Mouse (Mus musculus) hindbrain, embryonic 13.5 days (tissue): ENCODE data around the gene Cib1. TPM values are rescaled to one million over a fixed set of nuclear protein-coding genes. Genes with fewer than 3 reads are reported as not detected.

Experiments used
- ATAC-seq: fragments of 200-750 bp; cut with Nextera tagmentation; 2 replicates; pipeline ENCODE4 v1.8.0; 2017; ENCODE audit warnings: moderate TSS enrichment; ENCODE audit not compliant: low FRiP score
- H3K27ac ChIP-seq: fragments of 300-500 bp; sonication (generic); 2 replicates; pipeline ENCODE4 v1.5.1; 2015; ENCODE audit warnings: inconsistent platforms, mild to moderate bottlenecking, moderate library complexity
- H3K27me3 ChIP-seq: fragments of 300-500 bp; sonication (generic); 2 replicates; pipeline ENCODE4 v1.6.1; 2015; ENCODE audit warnings: mild to moderate bottlenecking, inconsistent platforms
- H3K36me3 ChIP-seq: fragments of 300-500 bp; sonication (generic); 2 replicates; pipeline ENCODE4 v1.6.1; 2015; ENCODE audit warnings: mild to moderate bottlenecking, inconsistent platforms
- H3K4me1 ChIP-seq: fragments of 300-500 bp; sonication (generic); replicated peaks from 2 replicates; pipeline ENCODE4 v1.6.1; 2015; ENCODE audit warnings: inconsistent platforms
- H3K4me2 ChIP-seq: fragments of 300-500 bp; sonication (generic); 2 replicates; pipeline ENCODE4 v1.6.1; 2015; ENCODE audit warnings: inconsistent platforms, mild to moderate bottlenecking, moderate library complexity
- H3K4me3 ChIP-seq: fragments of 300-500 bp; sonication (generic); 2 replicates; pipeline ENCODE4 v1.5.1; 2015; ENCODE audit warnings: mild to moderate bottlenecking, inconsistent platforms
- H3K9ac ChIP-seq: fragments of 300-500 bp; sonication (generic); 2 replicates; pipeline ENCODE4 v1.6.1; 2015; ENCODE audit warnings: mild to moderate bottlenecking, inconsistent platforms
- H3K9me3 ChIP-seq: fragments of 300-500 bp; sonication (generic); 2 replicates; pipeline ENCODE4 v1.6.1; 2016; ENCODE audit warnings: inconsistent platforms
- WGBS: fragments of 180-500 bp; shearing (Covaris S2); methylation state at CpG from one replicate; pipeline ENCODE4 v1.1.7; 2015; 5-methylcytosine and 5-hydroxymethylcytosine counted together
- polyA plus RNA-seq: library from polyadenylated mRNA; unstranded; fragments of >200 nt; fragmentation: Nextera tagmentation; extraction: Ambion mirVana; gene quantifications from 2 replicates; pipeline ENCODE4 v1.2.1, GENCODE M21; 2015

The Cib1 gene
- polyA plus RNA-seq, result 35.0 and 38.1 TPM in 2 replicates

DNA sequence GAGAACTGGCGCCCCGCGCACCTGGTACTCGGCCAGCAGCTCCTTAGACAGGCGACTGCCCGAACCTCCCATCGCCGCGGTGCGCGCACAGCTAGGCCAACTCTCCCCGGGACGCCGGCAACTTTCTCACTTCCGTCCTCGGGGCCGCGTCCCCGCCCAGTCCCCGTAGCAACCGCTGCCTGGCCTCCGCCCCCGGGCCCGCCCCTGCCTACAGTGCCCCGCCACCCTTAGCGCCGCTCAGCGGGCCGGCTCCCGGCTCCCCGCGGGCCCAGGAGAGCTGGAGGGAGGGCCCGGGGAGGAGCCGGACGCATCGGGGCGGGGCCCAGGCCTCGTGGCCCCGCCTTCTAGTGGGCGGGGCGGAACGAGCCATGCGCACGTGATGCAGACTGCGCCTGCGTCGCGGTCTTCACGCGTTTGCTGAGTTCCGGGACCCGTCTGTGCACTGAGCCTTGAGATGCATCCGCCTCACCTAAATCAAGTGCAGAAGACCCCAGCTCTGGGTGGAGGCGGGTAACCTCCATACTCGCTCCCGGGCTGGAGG lies at the start of gene Cib1, which contains the start of gene Gdpgp1:
Cib1 (minus strand) TSS at position 325 of the 541 bp plus-strand sequence.
Gdpgp1 (plus strand) TSS at position 377 of the 541 bp plus-strand sequence.
- Histone ChIP-seq H3K27me3 (peaks cover 10% of the 10 kb centered on the region), H3K4me1 (peaks cover 37% of the 10 kb centered on the region), H3K27ac (peak within 1 kb of the TSS; percentile 70), H3K4me2 (peak within 1 kb of the TSS; percentile 89), H3K9me3 (no peaks in the 10 kb centered on the region), H3K36me3 (peaks cover 9% of the 10 kb centered on the region; the same call in 1 of the 2 replicates), H3K4me3 (peak within 1 kb of the TSS; percentile 66), H3K9ac (peak within 1 kb of the TSS; percentile 78)
- under 1% methylated on average over 55 of the region's 56 CpGs for WGBS
- ATAC-seq, result peak; percentile 96

DNA sequence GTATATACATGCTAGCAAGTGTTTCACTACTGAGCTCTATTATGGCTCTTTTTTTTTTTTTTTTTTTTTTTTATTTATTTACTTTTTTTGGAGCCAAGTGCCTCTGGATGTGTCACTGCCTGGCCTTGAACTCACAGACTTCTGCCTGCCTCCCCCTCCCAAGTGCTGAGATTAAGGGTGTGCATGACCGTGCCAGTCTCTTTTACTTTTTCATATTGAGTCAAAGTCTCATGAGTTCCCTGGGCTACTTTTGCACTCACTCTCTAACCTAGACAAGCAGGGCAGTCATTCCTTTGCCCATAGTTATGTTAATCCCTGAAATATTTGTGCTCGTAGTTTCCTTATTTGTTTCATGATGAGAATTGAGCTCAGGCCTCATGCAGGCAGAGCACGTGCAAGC lies 49.0 kb upstream of the Cib1 start:
- ATAC-seq, result no peak
- Histone ChIP-seq H3K27me3 (no peaks in the 10 kb centered on the region), H3K9me3 (no peaks in the 10 kb centered on the region), H3K36me3 (peaks cover 90% of the 10 kb centered on the region), H3K27ac (no peak overlapping the region), H3K4me1 (no peaks in the 10 kb centered on the region), H3K4me2 (no peak overlapping the region), H3K4me3 (no peak overlapping the region), H3K9ac (no peak overlapping the region)
- 86% methylated on average over 3 of the region's 3 CpGs for WGBS

DNA sequence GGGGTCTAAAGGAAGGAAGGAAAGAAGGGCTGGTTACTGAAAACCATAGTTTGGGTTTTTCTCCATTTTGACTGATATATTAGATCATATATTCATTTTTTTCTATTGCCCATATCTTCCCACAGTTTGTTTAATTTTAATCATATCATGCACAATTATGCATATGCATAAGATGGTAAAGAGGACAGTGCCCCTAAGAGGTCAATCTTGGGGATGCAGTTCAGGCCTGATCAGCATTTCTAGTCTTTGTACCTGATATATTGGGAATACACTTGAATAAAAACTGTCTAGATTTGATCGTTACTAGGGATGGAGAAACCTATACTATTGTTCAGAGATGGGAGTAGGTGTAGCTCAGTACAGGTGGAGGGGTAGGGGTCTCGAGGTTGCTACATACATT lies 48.4 kb upstream of the Cib1 start:
- ATAC-seq, result no peak
- no peak overlapping the region for H3K9ac ChIP-seq
- no peak overlapping the region for H3K27ac ChIP-seq
- H3K36me3 ChIP-seq, result peaks cover 90% of the 10 kb centered on the region
- no peak overlapping the region for H3K4me3 ChIP-seq
- no peaks in the 10 kb centered on the region for H3K4me1 ChIP-seq
- H3K27me3 ChIP-seq, result no peaks in the 10 kb centered on the region
- no peak overlapping the region for H3K4me2 ChIP-seq
- 94% methylated on average over 2 of the region's 2 CpGs for WGBS
- H3K9me3 ChIP-seq, result no peaks in the 10 kb centered on the region

DNA sequence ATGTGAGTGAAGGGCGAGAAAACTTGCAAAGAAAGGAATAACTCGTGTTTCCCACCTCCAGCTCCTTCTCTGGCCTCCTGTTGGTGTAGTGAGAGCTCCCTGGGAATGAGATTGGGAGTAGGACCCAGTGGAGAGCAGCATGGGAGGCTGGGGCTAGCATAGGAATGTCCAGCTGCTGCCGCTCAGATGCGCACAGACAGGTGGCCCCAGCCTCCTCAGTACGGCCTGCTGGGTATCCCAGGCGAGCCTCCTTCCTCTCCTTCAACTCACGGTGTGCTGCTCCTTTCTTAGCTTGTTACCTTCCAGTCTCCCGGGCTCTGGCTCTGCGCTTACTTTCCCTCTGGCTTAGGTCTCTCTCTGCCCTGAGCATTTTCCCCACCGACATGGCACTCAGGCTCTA lies 47.4 kb upstream of the Cib1 start:
- Histone ChIP-seq H3K4me1 (no peaks in the 10 kb centered on the region), H3K4me2 (no peak overlapping the region), H3K36me3 (peaks cover 89% of the 10 kb centered on the region), H3K9ac (no peak overlapping the region), H3K4me3 (no peak overlapping the region), H3K9me3 (peaks cover 3% of the 10 kb centered on the region), H3K27me3 (no peaks in the 10 kb centered on the region), H3K27ac (no peak overlapping the region)
- no peak for ATAC-seq
- WGBS, result 86% methylated on average over 10 of the region's 10 CpGs

DNA sequence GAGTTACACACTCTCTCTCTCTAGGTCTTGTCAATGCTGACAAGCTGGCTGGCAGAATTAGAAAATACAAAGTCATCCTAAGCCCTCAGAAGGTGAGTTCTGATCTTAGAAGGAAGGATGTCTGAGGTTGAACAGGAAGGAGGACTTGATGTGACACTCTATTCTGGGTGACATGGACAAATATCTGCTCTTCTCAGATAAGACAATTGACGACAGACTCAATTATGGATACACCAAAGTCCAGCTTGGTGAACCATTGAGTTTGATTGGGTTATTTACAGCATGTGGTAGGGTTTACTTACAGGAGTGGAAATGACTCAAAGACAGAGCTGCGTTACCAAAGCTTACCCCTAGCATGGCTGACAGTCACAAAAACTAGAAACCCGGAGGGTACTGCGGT lies 43.8 kb upstream of the Cib1 start:
- Histone ChIP-seq H3K36me3 (peaks cover 88% of the 10 kb centered on the region), H3K4me1 (peaks cover 2% of the 10 kb centered on the region), H3K9ac (no peak overlapping the region), H3K4me3 (no peak overlapping the region), H3K27ac (no peak overlapping the region), H3K27me3 (no peaks in the 10 kb centered on the region), H3K4me2 (no peak overlapping the region), H3K9me3 (peaks cover 14% of the 10 kb centered on the region)
- no peak for ATAC-seq
- WGBS, result 95% methylated on average over 4 of the region's 4 CpGs

DNA sequence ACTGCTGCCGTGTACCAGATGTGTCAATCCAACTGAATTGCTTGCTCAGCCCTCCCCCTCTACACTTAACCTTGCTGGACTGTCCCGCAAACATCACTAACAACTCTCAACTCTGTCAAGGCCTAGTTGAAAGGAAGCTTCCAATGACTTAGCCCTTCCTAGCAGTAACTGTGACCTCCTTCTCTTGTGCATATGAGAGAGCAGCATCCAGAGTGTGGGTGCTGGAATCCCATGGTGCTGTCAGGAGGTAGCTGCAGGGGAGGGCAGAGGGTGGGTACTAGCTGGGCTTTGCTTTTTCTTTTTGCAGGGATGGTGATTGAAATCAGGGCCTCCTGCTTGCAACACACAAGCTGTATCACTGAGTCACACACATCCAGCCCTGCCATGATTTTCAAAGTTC lies 40.8 kb upstream of the Cib1 start:
- no peak overlapping the region for H3K4me2 ChIP-seq
- ATAC-seq, result no peak
- no peak overlapping the region for H3K9ac ChIP-seq
- WGBS, result 95% methylated on average over 2 of the region's 2 CpGs
- H3K27ac ChIP-seq, result no peak overlapping the region
- peaks cover 64% of the 10 kb centered on the region for H3K36me3 ChIP-seq
- peaks cover 25% of the 10 kb centered on the region for H3K4me1 ChIP-seq
- peaks cover 14% of the 10 kb centered on the region for H3K9me3 ChIP-seq
- no peaks in the 10 kb centered on the region for H3K27me3 ChIP-seq
- no peak overlapping the region for H3K4me3 ChIP-seq

DNA sequence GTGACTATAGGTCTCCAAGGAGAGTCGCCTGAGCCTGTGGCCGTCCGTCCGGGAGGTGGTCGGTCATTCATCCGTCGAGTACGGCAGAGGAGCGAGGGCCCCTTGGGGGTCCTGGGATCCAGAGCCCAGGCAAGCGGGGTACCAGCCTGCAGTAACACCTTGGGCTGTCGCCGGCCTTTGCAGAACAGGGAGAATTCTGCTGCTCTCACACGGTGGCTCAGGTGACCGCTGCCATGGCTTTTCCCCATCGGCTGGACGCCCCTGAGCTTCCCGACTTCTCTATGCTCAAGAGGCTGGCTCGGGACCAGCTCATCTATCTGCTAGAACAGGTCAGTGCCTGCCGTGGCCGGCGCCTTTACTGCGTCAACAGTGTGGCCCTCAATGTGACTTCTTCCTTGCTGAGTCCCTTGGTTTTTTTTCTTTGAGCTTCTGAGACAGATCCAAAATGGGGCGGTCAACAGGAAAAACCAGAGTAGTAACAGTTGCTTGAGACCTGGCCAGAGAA lies 37.2 kb upstream of the Cib1 start:
- peak overlapping the region; percentile 89 for H3K4me3 ChIP-seq
- H3K4me2 ChIP-seq, result peak overlapping the region; percentile 95
- WGBS, result 1% methylated on average over 23 of the region's 23 CpGs
- no peak; the same call in 1 of the 2 replicates for ATAC-seq
- H3K4me1 ChIP-seq, result peaks cover 27% of the 10 kb centered on the region
- peak overlapping the region; percentile 85 for H3K27ac ChIP-seq
- H3K9me3 ChIP-seq, result peaks cover 8% of the 10 kb centered on the region
- H3K27me3 ChIP-seq, result no peaks in the 10 kb centered on the region
- H3K9ac ChIP-seq, result peak overlapping the region; percentile 89
- H3K36me3 ChIP-seq, result peaks cover 53% of the 10 kb centered on the region

DNA sequence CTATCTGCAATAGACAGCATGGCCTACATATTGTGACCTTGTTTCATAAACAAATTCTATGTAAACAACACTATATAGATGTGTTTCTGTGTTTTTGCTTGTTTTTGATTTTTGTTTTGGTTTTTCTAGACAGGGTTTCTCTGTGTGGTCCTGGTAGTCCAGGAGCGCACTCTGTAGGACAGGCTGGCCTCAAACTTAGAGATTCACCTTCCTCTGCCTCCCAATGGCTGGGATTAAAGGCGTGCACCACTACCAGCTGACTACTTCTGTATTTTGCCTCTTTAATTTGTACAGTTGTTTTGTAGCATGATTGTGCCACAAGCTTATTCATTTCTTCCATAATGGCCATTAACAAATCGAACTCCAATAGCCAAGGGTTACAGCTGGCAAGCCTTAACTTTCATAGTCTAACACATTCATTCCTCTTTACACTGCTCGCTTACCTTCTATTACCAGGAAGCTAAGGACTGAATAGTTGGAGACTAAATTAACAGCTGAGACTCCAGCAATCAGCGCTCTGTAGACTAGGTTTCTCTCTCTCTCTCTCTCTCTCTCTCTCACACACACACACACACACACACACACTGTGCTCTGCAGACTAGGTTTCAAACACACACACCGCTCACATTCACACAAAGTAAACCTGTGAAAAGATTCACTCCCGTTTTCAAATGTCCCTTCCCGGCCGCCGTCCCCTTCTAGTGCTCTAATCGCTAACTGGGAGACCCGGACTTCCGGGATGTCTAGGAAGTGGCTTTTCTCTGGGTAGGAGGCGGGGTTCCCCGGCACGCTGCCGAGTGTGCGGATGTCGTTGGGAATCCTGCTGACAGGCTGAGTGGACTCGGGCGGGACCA lies 36.5 kb upstream of the Cib1 start, which contains the start of gene Vps33b:
Vps33b (plus strand) TSS at position 753 of the 854 bp plus-strand sequence.
- H3K36me3 ChIP-seq, result peaks cover 53% of the 10 kb centered on the region
- H3K9me3 ChIP-seq, result peaks cover 2% of the 10 kb centered on the region
- peak within 1 kb of the TSS; percentile 89 for H3K4me3 ChIP-seq
- H3K9ac ChIP-seq, result peak within 1 kb of the TSS; percentile 89
- no peaks in the 10 kb centered on the region for H3K27me3 ChIP-seq
- peak within 1 kb of the TSS; percentile 85 for H3K27ac ChIP-seq
- H3K4me2 ChIP-seq, result peak within 1 kb of the TSS; percentile 95
- peak; percentile 93 for ATAC-seq
- peaks cover 27% of the 10 kb centered on the region for H3K4me1 ChIP-seq
- 5% methylated on average over 21 of the region's 21 CpGs for WGBS

DNA sequence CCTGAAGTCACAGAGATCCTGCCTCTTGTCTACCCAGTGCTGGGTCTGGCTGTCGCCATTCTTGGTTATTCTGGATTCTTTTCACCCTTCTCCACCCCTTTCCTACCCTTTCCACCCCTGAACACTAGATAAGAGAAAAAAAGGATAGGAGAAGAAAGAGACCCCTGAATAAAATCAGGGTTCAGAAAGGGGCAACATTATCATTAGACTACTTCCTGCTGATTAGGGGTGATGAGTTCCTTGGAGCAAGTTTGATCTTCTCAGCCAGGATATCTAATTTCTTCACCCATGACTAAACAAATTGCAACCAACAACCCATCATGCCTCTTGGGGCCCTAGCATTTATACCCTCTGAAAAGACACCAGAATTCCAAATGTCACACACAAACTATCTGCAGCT lies 35.2 kb upstream of the Cib1 start:
- H3K4me2 ChIP-seq, result no peak overlapping the region
- ATAC-seq, result no peak
- H3K27ac ChIP-seq, result no peak overlapping the region
- H3K27me3 ChIP-seq, result no peaks in the 10 kb centered on the region
- no peak overlapping the region for H3K4me3 ChIP-seq
- 75% methylated on average over 1 of the region's 1 CpGs for WGBS
- no peak overlapping the region for H3K9ac ChIP-seq
- H3K4me1 ChIP-seq, result peaks cover 33% of the 10 kb centered on the region
- no peaks in the 10 kb centered on the region for H3K9me3 ChIP-seq
- peaks cover 44% of the 10 kb centered on the region for H3K36me3 ChIP-seq

DNA sequence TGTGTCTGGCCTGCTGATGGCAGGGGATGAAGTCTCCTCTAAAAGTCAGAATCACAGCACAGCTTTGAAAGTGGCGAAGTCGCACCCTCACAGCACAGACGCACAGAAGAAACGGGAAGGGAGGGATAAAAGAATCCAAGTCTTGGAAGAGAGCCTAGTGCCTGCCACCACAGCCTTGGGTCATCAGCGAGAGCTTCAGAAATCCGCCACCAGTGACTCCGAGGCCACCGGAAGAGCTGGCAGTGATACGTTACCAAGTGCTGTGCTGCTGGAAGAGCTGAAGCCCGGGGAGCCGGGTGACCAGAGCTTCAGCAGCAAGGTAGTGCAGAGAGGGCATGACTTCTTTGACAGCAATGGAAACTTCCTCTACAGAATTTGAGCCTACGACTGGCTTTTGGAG lies 32.0 kb upstream of the Cib1 start:
- 96% methylated on average over 12 of the region's 12 CpGs for WGBS
- Histone ChIP-seq H3K36me3 (peaks cover 35% of the 10 kb centered on the region), H3K9ac (no peak overlapping the region), H3K4me3 (no peak overlapping the region), H3K27ac (no peak overlapping the region), H3K27me3 (peaks cover 6% of the 10 kb centered on the region), H3K4me1 (peaks cover 30% of the 10 kb centered on the region), H3K9me3 (no peaks in the 10 kb centered on the region), H3K4me2 (no peak overlapping the region)
- no peak for ATAC-seq

DNA sequence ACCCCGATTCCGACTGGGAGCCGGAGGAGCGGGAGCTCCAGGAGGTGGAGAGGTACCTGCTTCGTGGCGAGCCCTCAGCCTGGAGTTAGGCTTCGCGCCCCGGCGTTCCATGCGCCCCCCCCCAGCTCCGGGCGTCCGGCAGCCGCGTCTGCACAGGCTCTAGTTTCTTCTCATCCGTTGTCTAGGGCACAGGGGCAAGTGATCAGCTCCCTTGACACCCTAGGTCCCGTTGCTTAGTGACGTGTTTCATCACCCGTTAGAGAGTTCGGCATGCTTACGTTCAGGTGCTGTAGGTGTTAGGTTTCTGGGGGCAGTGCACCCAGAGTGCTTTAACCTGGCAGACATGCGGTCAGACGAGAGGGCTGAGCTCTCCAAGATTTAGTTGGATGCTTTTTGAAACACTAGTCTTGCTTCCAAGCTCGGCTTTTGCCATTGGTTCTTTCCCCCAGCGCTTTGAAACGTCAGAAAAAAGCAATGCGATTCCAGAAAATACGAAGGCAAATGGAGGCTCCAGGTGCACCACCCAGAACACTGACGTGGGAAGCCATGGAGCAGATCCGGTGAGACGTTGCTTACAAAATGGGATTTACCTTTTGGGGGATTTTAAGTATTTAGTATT lies 28.9 kb upstream of the Cib1 start:
- ATAC-seq, result peak; percentile 72
- Histone ChIP-seq H3K9ac (peak overlapping the region; percentile 90), H3K27me3 (peaks cover 37% of the 10 kb centered on the region)

More for the DNA sequence above, 28.9 kb upstream of the Cib1 start:
- peak overlapping the region; percentile 85 for H3K27ac ChIP-seq
- H3K9me3 ChIP-seq, result no peaks in the 10 kb centered on the region
- WGBS, result 1% methylated on average over 32 of the region's 32 CpGs
- peaks cover 28% of the 10 kb centered on the region for H3K36me3 ChIP-seq
- H3K4me1 ChIP-seq, result peaks cover 21% of the 10 kb centered on the region
- H3K4me2 ChIP-seq, result peak overlapping the region; percentile 92
- H3K4me3 ChIP-seq, result peak overlapping the region; percentile 90
